Mouse (Mus musculus) heart, embryonic 11.5 days (tissue): Measurements from ENCODE around the gene Trim65. TPM values are rescaled to one million over a fixed set of nuclear protein-coding genes. Genes with fewer than 3 reads are reported as not detected.
A peak's percentile ranks its signal among the peaks of the same experiment; 100 is the strongest.

Experiments used
- ATAC-seq: fragments of 200-750 bp; cut with Nextera tagmentation; replicated peaks from 2 replicates; pipeline ENCODE4 v1.8.0; 2017; ENCODE audit warnings: moderate library complexity; ENCODE audit not compliant: insufficient number of reproducible peaks, low FRiP score, low TSS enrichment
- H3K27ac ChIP-seq: fragments of 300-500 bp; sonication (generic); 2 replicates; pipeline ENCODE4 v1.5.1; 2014; ENCODE audit warnings: mild to moderate bottlenecking, low read depth, low read length
- H3K27me3 ChIP-seq: fragments of 300-500 bp; sonication (generic); 2 replicates; pipeline ENCODE4 v1.6.1; 2014; ENCODE audit warnings: mild to moderate bottlenecking, low read length, mixed read lengths; ENCODE audit not compliant: control insufficient read depth, insufficient read depth
- H3K36me3 ChIP-seq: fragments of 300-500 bp; sonication (generic); 2 replicates; pipeline ENCODE4 v1.6.1; 2014; ENCODE audit warnings: mild to moderate bottlenecking, low read length, moderate library complexity, mixed read lengths; ENCODE audit not compliant: control insufficient read depth, insufficient read depth
- H3K4me1 ChIP-seq: fragments of 300-500 bp; sonication (generic); 2 replicates; pipeline ENCODE4 v1.6.1; 2014; ENCODE audit warnings: low read length; ENCODE audit not compliant: control insufficient read depth, insufficient read depth
- H3K4me2 ChIP-seq: fragments of 300-500 bp; sonication (generic); 2 replicates; pipeline ENCODE4 v1.6.1; 2014; ENCODE audit warnings: mild to moderate bottlenecking, moderate library complexity
- H3K4me3 ChIP-seq: fragments of 300-500 bp; sonication (generic); 2 replicates; pipeline ENCODE4 v1.5.1; 2014; ENCODE audit warnings: low read depth, low read length
- H3K9ac ChIP-seq: fragments of 300-500 bp; sonication (generic); 2 replicates; pipeline ENCODE4 v1.6.1; 2014; ENCODE audit warnings: mild to moderate bottlenecking, low read depth, low read length, moderate library complexity
- H3K9me3 ChIP-seq: fragments of 300-500 bp; sonication (generic); replicated peaks from 2 replicates; pipeline ENCODE4 v1.6.1; 2016; ENCODE audit warnings: low read length; ENCODE audit not compliant: control insufficient read depth
- WGBS: fragments of 180-500 bp; shearing (Covaris S2); extraction: QIAGEN DNeasy Blood & Tissue Kit; methylation state at CpG from one replicate; pipeline ENCODE4 v1.1.7; 2014; ENCODE audit not compliant: insufficient replicate concordance; 5-methylcytosine and 5-hydroxymethylcytosine counted together
- polyA plus RNA-seq: library from polyadenylated mRNA; unstranded; fragments of >200 nt; fragmentation: Nextera tagmentation; extraction: Ambion mirVana; gene quantifications from 2 replicates; pipeline ENCODE4 v1.2.1, GENCODE M21; 2014

Trim65 gene
- polyA plus RNA-seq, 1 experiment from 2014 or later = 4.5 TPM

GRCm38 (mm10) chr11:116086258-116087193 is 44.4 kb downstream of the Trim65 start, which contains the start of gene Wbp2:
Gene Wbp2 (minus strand): TSS chr11:116086995.
- peak within 1 kb of the TSS; percentile 63 for H3K9ac ChIP-seq
- no peaks in the 10 kb centered on the region for H3K9me3 ChIP-seq
- H3K27ac ChIP-seq = peak within 1 kb of the TSS; percentile 57
- WGBS = 5% methylated on average over 41 of the region's 43 CpGs
- peak; percentile 94 for ATAC-seq
- peak within 1 kb of the TSS; percentile 66 for H3K4me2 ChIP-seq
- H3K4me1 ChIP-seq = peaks cover 7% of the 10 kb centered on the region; the same call in 1 of the 2 replicates
- H3K27me3 ChIP-seq = no peaks in the 10 kb centered on the region
- H3K4me3 ChIP-seq = peak within 1 kb of the TSS; percentile 47
- peaks cover 15% of the 10 kb centered on the region for H3K36me3 ChIP-seq

GRCm38 (mm10) chr11:116084166-116084565 is 46.8 kb downstream of the Trim65 start:
- Histone ChIP-seq H3K36me3 (peaks cover 27% of the 10 kb centered on the region), H3K27ac (no peak overlapping the region), H3K4me2 (no peak overlapping the region; the same call in 1 of the 2 replicates), H3K4me1 (peaks cover 9% of the 10 kb centered on the region), H3K9ac (no peak overlapping the region), H3K4me3 (no peak overlapping the region), H3K9me3 (no peaks in the 10 kb centered on the region), H3K27me3 (no peaks in the 10 kb centered on the region)
- 88% methylated on average over 6 of the region's 6 CpGs for WGBS
- no peak for ATAC-seq

DNA sequence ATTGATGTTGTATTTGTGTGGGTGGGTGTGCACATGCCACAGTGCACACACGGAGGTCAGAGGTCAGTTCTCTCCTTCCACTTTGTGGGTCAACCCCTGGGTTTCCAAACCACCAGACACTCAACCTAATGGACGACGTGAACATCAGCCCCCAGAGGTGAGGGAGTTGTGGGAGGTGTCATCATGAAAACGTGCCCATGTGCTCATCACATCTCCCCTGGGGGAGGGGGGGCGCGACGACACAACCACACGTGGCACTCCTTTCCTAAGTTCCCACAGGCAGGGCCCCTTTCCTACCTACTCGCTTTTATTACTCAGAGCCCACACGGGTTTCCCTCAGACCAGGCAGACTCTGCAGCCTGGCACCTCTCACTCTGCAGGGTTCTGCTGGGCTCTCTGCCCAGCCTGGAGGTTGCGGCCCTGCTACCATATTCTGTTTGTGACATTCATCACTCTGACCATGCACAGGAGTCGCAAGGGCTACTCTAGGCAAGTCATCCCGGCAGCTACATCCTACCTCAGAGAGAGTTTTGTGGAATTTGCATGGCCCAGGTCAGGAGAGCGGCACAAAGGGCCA is 47.7 kb downstream of the Trim65 start:
- Histone ChIP-seq H3K4me2 (no peak overlapping the region), H3K9me3 (no peaks in the 10 kb centered on the region), H3K27ac (no peak overlapping the region), H3K9ac (no peak overlapping the region), H3K27me3 (no peaks in the 10 kb centered on the region), H3K36me3 (peaks cover 30% of the 10 kb centered on the region), H3K4me3 (no peak overlapping the region), H3K4me1 (peaks cover 18% of the 10 kb centered on the region)
- 89% methylated on average over 14 of the region's 14 CpGs for WGBS
- ATAC-seq = no peak

DNA sequence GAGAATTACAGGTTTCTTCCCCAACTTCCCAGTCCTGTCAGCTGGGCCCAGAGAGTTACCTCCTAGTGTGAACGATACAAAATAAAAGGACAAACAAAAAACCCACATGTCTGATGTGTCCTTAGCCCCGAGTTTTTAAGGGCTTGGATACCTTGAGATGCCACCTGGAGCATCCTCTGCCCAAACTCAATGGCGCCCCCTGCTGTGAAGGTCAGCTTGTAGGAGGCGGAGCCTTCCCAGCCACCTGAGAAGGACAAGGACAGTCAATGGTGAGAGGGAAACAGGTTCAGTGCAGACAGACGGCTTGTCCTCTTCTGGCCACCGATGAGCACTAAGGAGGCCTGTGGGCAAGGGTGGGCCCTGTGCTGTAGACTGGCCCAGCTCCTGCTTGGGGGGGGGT is 49.8 kb downstream of the Trim65 start:
- no peak overlapping the region for H3K4me3 ChIP-seq
- H3K4me1 ChIP-seq = peaks cover 37% of the 10 kb centered on the region
- no peak overlapping the region for H3K9ac ChIP-seq
- H3K27ac ChIP-seq = no peak overlapping the region
- 71% methylated on average over 6 of the region's 6 CpGs for WGBS
- ATAC-seq = no peak
- no peaks in the 10 kb centered on the region for H3K9me3 ChIP-seq
- H3K4me2 ChIP-seq = no peak overlapping the region
- peaks cover 30% of the 10 kb centered on the region for H3K36me3 ChIP-seq
- H3K27me3 ChIP-seq = no peaks in the 10 kb centered on the region

DNA sequence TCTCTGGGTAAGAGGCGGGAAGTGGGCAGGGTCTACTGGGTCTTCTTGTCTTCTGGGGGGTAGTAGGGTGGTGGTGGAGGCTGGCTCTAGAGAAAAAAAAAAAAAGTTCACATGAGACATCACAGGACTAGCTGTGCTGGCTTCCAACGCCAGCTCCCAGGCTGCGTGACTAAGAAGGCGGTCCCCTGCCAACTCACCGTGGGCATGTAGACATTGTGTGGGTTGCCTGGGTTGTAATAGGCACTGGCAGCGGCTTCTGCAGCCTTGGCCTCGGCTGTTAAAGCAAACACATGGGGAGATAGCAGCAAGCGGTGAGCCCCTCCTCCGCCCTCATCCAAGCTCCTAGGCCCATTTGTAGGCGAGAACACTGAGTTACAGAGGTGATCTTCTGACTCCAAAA is 51.4 kb downstream of the Trim65 start:
- ATAC-seq = no peak
- 71% methylated on average over 10 of the region's 10 CpGs for WGBS

GRCm38 (mm10) chr11:116078676-116079320 is 52.1 kb downstream of the Trim65 start:
- WGBS = 43% methylated on average over 10 of the region's 10 CpGs
- Histone ChIP-seq H3K9ac (peak overlapping the region; percentile 39; the same call in 1 of the 2 replicates), H3K4me3 (no peak overlapping the region)

More for the DNA sequence above, 51.4 kb downstream of the Trim65 start:
- Histone ChIP-seq H3K9me3 (no peaks in the 10 kb centered on the region), H3K4me3 (no peak overlapping the region), H3K4me2 (no peak overlapping the region), H3K9ac (no peak overlapping the region), H3K27ac (no peak overlapping the region), H3K4me1 (peaks cover 36% of the 10 kb centered on the region), H3K36me3 (peaks cover 30% of the 10 kb centered on the region), H3K27me3 (no peaks in the 10 kb centered on the region)

GRCm38 (mm10) chr11:116078221-116078620 is 52.7 kb downstream of the Trim65 start:
- H3K9ac ChIP-seq = peak overlapping the region; percentile 39; the same call in 1 of the 2 replicates
- ATAC-seq = no peak
- H3K36me3 ChIP-seq = peaks cover 23% of the 10 kb centered on the region
- H3K27ac ChIP-seq = peak overlapping the region; percentile 85
- peak overlapping the region; percentile 67 for H3K4me2 ChIP-seq
- no peaks in the 10 kb centered on the region for H3K9me3 ChIP-seq
- H3K4me3 ChIP-seq = peak overlapping the region; percentile 16
- WGBS = 22% methylated on average over 16 of the region's 16 CpGs
- peaks cover 36% of the 10 kb centered on the region for H3K4me1 ChIP-seq
- no peaks in the 10 kb centered on the region for H3K27me3 ChIP-seq

More at GRCm38 (mm10) chr11:116078676-116079320, 52.1 kb downstream of the Trim65 start:
- peak overlapping the region; percentile 19; the same call in 1 of the 2 replicates for H3K4me2 ChIP-seq
- H3K4me1 ChIP-seq = peaks cover 36% of the 10 kb centered on the region
- peaks cover 28% of the 10 kb centered on the region for H3K36me3 ChIP-seq
- H3K9me3 ChIP-seq = no peaks in the 10 kb centered on the region
- ATAC-seq = no peak
- H3K27ac ChIP-seq = peak overlapping the region; percentile 66
- H3K27me3 ChIP-seq = no peaks in the 10 kb centered on the region

DNA sequence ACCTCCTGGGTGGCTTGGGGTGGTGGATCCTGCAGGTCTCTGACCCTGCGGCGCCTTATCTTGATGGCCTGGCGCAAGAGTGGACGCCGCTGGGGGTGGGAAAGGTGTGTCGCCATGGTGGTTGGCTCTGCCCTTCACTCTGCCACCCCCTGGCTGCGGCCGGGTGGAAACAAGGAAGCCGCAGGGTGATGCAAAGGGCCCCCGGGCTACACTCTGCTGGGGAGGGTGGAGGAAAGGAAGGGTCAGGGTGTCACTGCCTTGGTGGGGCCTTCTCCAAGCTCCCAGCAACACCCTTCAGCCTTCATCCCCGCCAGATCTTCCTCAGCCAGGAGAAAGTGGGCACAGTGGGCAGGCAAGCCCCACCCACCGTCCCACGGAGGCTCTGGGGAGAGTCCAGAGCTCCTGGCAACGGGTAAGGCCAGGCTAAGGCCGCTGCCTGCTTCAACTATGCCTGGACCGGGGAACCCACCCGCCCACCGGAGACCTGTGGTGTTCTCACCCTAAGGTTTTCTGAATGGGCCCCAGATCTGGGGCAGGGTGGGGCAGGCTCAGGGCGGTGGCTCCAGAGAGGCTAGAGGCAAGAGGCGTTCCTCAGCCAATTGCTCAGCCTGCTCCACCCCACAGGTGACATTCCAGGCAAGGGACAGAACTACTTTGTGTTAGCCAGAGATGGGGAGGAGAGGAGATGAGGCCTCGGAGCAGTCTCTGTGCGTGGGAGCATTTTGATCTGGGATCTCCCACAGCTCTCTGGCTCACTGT is 53.3 kb downstream of the Trim65 start, which contains the start of gene Unc13d:
TSS of gene Unc13d (minus strand) at position 516 of the 759 bp plus-strand sequence.
- ATAC-seq = peak; percentile 58; the same call in 1 of the 2 replicates
- peak within 1 kb of the TSS; percentile 65 for H3K9ac ChIP-seq
- H3K4me3 ChIP-seq = peak within 1 kb of the TSS; percentile 16
- peaks cover 36% of the 10 kb centered on the region for H3K4me1 ChIP-seq
- H3K36me3 ChIP-seq = peaks cover 20% of the 10 kb centered on the region
- peak within 1 kb of the TSS; percentile 67 for H3K4me2 ChIP-seq
- no peaks in the 10 kb centered on the region for H3K27me3 ChIP-seq
- peak within 1 kb of the TSS; percentile 85 for H3K27ac ChIP-seq
- H3K9me3 ChIP-seq = no peaks in the 10 kb centered on the region
- WGBS = 64% methylated on average over 22 of the region's 22 CpGs
